Mouse (Mus musculus) C3H10T1/2 (cell line): ENCODE data around the gene Lhx1. TPM values are rescaled to one million over a fixed set of nuclear protein-coding genes. Genes with fewer than 3 reads are reported as not detected.

Experiments
- polyA plus RNA-seq, 2 experiments: library from polyadenylated mRNA; unstranded; fragments of >200 nt; fragmentation: generic; extraction: Trizol; gene quantifications; one replicate each; pipeline ENCODE4 v1.2.1; 2012; ENCODE audit warnings: missing spikeins in 2 of 2

The Lhx1 gene
- polyA plus RNA-seq = under 1 TPM; 0.01 to 0.07 TPM

DNA sequence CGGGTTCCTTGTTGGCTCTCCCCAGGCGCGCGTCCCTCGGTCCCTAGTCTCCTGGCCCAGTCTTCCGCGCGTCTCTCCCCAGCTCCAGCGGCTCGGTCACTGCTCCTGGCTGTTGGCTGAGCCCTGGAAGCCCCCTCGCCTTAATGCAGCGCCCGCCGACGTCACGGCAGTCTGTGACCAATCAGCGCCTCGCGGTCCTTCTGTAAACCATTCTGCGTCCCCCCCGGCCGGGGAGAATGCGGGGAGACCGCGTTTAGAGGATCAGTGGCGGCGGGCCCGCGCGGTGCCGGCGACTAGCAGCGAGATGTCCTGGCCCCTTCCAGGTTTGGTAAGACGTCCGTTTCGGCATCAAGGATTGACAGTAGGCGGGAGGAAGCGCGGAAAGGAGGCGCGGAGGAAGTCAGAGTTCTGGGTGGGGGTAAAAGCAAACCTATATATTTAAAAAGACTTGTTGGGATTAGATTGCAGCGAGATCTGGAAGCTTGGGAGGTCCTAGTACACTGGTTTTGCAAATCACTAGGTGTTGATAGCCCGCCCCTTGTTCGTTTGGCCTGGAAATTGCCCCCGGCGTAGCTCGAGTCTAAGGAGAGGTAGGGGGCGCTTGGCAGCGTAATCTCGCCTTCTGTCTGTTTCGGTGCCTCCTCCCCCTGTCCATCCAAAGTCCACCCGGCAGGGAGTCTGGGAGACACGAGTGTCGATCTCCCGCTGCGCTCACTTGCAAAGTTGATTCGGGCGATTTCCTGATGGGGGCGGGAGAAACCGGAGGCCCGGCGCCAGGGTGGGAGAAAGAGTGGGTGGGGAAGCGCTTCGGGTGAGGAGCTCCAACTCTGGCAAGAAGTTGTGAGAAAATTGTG is at the start of gene Lhx1:
Gene Lhx1, minus strand, starts transcription at position 115 of the 854 bp plus-strand sequence.

DNA sequence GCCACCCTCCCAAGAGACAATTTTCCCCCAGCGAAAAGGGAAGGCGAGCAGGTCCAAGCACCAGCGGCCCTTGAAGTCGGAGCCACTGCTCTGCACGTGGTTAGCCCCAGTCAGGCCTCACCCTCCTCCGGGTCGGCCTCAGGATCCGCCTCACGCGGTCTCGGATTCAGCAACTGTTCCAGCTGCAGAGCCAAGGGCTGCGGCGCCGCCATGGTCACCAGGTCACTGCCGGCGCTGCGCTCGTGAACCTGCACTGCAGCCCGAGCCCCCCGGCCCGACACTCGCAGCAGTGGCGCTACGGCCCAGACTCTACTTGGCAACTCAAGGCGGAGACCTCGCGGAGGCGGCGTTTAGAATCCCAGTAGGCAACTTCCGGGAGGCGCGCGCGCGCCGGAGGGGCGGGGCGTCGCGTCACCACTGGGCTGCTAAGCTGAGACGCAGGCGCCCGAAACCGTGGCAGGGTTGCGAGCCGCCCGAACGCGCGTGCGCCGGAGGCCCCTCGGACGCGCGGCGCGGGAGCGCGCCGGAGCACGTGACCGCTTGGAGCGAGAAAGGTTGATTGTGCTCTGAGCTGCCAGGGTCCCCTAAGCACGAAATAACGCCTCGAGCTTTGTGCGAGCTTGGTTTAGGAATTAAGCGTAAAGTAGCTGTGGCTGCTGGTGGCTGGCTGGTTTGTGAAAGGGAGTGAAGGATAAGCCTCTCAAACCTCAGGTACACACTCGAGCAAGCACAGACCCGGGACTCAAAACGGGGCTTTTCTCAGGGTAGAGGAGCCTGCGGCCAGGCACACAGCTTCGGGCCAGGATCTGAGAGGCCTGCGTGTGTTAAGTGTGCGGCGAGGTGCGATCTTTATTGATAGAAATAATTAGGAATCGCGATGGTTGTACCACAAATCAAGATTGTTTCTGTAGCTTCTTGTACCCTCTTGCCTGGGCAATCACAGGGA is 11.9 kb downstream of the Lhx1 start, which contains the start of gene Aatf:
Gene Aatf, minus strand, starts transcription at position 352 of the 946 bp plus-strand sequence.

Other genes with a start within 250 kb of the Lhx1 start
- 10 to 100 TPM; 27.4 to 57.3 TPM for gene Aatf, start 12.0 kb downstream of the Lhx1 start, polyA plus RNA-seq